Mouse (Mus musculus) heart, adult 18-20 months (tissue): ENCODE data around the gene Zfp609. TPM values are rescaled to one million over a fixed set of nuclear protein-coding genes. Genes with fewer than 3 reads are reported as not detected.
A peak's percentile ranks its signal among the peaks of the same experiment; 100 is the strongest.

Experiments
- DNase-seq, 2 experiments: peaks; one replicate each; pipeline ENCODE4 v3.0.0; 2021 to 2022; ENCODE audit warnings: mixed read lengths in 1 of 2
- long read RNA-seq, 2 experiments: library from polyadenylated mRNA; stranded (forward); transcript quantifications; one replicate each; pipeline ENCODE4 v2.0.0; 2021
- total RNA-seq, 2 experiments: library from RNA; stranded (reverse); gene quantifications; 2 replicates each; pipeline ENCODE4 v1.2.3; 2021

The Zfp609 gene
- 10 to 100 TPM; 19.2 to 22.4 TPM for total RNA-seq
- long read RNA-seq, experiment 1 = 0 reads
- long read RNA-seq, experiment 2, partial matches to known transcripts = 0 of 1 reads
- long read RNA-seq, experiment 2, other reads (novel, unspliced or antisense) = 1 of 1 reads

- peak; percentile 94 to 100 for DNase-seq
These were observed at the start of gene Zfp609 for GRCm38 (mm10) chr9:65827344-65828015. Zfp609 (minus strand) TSS chr9:65827564.

- no peak for DNase-seq
These were observed 32.3 kb upstream of the Zfp609 start for GRCm38 (mm10) chr9:65859656-65860055.

GRCm38 (mm10) chr9:65850203-65850602 lies 22.8 kb upstream of the Zfp609 start:
- peak in 1 of 2 experiments; percentile 25 for DNase-seq

DNA sequence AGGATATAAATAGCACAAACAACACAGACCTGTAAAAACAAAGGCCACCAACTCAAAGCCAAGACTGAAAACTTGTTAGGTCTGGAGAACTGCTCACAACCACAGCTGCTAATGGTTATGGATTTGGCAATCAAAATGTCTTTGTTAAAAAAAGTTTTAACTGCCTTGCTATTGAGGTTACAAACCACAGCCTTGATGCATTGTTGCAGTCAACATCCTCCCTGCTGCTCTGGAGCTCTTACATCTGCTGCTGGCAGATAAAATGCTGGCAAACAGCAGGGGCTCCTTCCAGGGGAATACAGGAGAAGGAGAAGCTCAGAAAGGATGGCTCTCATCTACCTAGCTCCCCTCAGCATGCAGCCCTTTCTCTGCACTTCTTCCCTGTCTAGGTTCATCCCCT lies 20.8 kb upstream of the Zfp609 start:
- DNase-seq = peak; percentile 18 to 32

GRCm38 (mm10) chr9:65844421-65845165 lies 17.2 kb upstream of the Zfp609 start:
- DNase-seq = peak; percentile 40 to 45

GRCm38 (mm10) chr9:65839841-65840240 lies 12.5 kb upstream of the Zfp609 start:
- DNase-seq = no peak

DNA sequence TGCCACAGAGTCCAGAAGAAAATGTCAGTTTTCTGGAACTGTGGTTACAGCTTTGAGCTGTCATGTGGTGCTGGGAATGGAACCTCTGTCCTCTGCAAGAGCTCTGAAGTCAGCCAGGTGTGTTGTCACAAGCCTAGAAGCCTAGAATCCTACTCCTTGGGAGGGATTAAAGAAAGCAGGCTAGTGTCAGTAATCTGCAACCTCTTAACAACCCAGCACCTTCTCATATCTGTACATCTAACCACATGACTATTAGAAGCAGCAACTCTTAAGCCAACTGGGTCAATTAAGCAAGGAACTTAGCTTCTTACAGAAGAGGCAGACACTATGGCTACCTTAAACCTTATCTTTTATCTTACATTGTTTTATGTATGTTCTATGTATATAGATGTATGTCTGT lies 9.6 kb upstream of the Zfp609 start:
- DNase-seq = no peak

DNA sequence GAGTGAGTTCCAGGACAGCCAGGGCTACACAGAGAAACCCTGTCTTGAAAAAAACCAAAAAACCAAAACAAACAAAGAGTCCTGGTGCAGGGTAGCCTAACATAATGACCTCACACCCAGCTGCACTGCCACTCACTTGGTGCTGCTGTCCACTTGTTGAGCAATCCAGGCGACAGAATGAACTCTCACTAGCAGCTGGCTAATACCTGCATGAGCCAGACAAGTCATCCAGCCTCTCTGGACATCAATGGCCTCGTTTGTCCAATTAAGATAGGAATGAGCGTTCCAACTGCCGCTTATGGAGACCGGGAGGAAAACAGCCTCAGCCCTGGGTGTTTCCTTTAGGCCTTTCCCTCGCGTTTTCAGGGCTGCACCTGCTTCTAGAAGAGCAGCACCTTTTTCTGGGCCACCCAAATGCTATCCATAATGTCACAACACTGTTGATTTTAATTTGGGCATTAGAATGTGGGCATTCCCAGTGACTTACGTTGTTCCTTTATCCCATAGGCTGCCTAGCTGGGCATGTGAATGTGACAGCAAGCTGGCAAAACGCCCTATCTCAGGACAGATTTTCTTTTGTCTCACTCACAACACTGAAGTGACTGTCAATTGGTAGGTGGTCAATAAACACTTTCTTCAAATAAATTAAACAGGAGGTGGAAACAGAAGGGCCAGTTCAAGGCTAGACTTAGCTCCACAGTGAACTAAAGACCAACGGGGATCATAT lies 7.4 kb upstream of the Zfp609 start:
- DNase-seq = no peak

DNA sequence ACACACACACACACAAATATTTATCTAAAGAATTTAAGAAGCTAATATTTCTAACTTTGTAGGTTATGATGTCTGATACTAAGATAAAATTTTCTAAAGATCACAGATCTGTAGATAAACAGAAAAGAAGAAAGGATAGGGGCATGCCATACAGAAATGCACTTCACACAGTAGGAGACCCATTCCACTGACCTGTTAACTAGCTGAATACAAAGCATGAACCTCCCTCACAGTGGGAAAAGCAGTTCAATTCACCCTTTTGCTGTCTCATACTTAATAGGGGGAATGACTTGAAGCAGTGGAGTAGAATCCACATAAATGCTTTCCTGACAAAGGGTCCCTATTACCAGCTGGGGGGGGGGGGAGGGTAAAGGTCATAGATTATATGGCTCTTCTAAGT lies 6.3 kb upstream of the Zfp609 start:
- no peak for DNase-seq

DNA sequence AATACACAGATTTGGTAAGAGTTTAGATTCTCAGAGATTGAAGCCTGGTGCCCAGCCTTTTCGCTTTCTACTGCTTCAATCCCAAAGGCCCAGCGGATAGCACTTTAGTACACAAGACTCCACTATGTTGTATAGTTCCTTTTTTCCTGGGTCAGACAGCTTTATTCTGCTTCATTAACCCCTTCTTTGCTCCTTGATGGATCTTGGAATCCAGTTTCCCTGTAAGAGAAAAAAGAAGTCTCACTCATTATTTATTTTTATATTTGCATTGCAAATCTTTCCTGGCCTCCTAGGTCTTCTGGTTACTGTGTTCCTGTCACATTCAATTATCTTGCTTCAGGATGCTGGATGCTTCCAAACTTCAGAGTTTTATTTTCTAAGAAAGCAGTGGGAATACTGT lies 5.9 kb upstream of the Zfp609 start:
- no peak for DNase-seq

DNA sequence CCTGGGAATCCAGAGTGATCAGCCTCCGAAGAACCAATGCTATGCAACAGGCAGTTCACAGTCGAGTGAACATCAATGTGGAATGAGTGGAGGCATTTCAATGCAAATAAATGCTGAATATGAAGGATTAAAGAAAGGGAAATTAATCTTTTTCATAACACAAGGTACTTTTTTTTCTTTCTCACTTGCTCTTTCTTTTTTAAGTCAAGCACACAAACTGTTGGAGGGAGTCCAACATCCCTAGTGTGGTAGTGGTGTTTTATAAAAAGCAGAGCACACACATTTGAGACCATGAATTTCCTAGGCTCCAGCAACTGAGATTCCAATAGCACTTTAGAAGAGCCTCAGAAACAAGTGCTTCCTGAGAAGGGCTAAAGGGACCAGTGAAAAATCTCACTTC lies 4.7 kb upstream of the Zfp609 start:
- no peak for DNase-seq

GRCm38 (mm10) chr9:65831164-65831563 lies 3.8 kb upstream of the Zfp609 start:
- no peak for DNase-seq

DNA sequence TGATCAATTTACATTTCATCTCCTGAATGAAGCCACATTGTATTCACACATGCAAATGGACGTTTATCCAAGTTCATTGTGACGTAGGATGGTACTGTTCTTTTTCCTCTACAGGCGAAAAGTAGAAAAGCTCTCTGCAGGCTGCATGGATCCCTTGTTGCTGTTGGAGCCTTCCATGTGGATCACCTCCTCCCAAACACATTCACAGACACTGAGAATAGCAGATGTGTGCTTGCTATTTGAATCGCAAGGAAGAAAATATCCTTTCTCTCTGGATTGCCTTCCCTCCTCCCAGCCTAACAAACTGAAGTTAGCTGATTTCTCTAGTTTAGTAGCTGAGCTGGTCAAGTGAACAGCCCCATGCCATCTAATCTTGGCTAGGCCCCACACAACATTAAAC lies 2.9 kb upstream of the Zfp609 start:
- no peak for DNase-seq

DNA sequence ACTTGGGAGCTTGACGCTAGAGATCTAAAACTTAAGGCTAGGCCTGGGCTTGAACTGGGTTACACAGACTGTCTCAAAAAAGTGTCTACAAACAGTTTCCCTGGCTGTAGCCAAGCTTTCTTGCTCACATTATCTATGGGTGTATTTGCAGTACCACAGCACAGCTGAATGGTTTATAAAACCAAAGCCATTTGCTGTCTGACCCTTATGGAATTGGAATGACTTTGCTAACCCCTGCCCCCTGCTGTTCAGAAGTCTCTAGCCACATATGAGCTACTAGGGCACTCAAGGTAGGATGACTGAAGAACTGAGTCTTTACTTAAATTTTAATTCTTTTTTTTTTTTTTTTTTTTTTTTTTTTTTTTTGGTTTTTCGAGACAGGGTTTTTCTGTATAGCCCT lies 2.0 kb upstream of the Zfp609 start:
- peak; percentile 59 to 82 for DNase-seq

- DNase-seq = peak in 1 of 2 experiments; percentile 32
These were observed 1.1 kb upstream of the Zfp609 start for GRCm38 (mm10) chr9:65828511-65828910.

- DNase-seq = no peak
These were observed 646 bp upstream of the Zfp609 start for GRCm38 (mm10) chr9:65828016-65828403.

GRCm38 (mm10) chr9:65826588-65827343 lies 598 bp downstream of the Zfp609 start:
- DNase-seq = peak; percentile 67 to 76

DNA sequence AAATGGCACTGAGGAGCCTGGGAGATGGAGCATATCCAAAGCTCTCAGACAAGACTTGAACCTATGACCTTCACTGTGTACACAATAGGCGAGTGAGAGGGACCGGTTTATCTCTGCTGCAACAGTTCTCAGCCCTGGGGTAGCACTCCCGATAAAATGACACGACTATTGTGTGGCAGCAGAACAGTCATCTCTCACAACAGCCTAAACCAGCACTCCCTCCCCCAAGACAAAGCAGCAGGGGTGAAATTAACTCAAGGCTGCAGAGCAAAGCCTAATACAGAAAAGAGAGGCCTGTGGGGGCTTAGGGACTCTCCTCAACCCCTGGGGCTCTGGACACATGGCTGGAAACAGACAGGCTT lies 1.2 kb downstream of the Zfp609 start:
- DNase-seq = no peak

DNA sequence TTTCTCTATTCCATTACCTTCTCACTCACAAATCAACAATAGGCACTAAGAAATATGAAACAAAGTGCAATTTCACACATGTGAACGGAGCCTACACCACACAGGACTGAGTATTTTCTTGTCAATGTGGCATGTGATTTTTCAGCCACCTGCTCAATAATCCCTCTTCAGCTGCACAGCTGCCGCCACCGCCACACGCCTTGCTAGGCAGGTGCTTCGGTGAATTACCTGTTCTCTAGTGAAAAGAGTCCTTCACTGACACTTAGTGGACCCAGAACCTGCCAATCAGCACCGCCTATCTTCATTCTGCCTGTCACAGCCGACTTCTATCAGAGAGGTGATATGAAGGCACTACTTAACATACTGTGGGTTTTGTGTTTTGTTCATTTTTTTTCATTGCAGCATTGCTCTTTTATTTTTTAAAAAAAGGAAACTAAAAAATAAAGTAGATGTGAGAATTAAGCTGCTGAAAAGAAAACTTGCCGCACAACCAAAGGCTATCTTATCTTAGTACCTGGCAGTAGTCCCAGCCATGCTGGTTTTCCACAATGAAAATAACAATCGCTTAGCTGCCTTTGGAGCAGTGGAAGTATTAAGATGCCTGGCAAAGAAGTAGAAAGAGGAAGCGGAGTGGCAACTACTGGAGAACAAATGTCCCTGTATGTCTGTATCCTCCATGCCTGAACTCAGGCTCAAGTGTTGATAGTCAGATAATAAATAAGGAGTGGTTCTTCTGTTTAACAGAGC lies 3.5 kb downstream of the Zfp609 start:
- peak; percentile 62 to 75 for DNase-seq

GRCm38 (mm10) chr9:65822011-65822410 lies 5.4 kb downstream of the Zfp609 start:
- DNase-seq = no peak

DNA sequence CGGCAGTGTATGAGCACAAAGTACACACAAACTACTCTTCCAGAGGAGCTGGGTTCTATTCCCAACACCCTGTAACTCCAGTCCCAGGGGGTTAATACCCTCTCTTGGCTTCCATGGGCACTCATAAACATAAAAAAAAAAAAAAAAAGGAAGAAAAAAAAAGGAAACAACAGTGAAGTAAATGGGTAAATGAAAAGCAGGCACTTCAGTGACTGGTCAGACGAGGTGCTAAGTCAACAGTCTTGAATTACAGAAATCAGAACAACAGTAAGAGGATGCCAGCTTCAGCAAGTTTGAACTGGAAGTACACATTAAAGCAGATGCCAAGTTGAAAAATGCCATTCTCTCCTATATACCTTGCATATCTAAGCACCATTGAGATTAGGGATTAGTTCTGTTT lies 7.1 kb downstream of the Zfp609 start:
- no peak for DNase-seq

- DNase-seq = no peak
These were observed 9.0 kb downstream of the Zfp609 start for GRCm38 (mm10) chr9:65818402-65818801.
